Mouse (Mus musculus) kidney, adult 2 months (tissue): ENCODE data around the gene Znrf4. TPM values are rescaled to one million over a fixed set of nuclear protein-coding genes. Genes with fewer than 3 reads are reported as not detected.

ENCODE experiments used
- DNase-seq: peaks from one replicate; pipeline ENCODE4 v3.0.0; 2021
- H3K27ac ChIP-seq: fragments of 200-500 bp; 2 replicates; pipeline ENCODE4 v1.5.1; 2012; ENCODE audit warnings: low read depth, low read length, control low read depth, inconsistent platforms; ENCODE audit not compliant: insufficient read depth
- H3K27me3 ChIP-seq: fragments of 200-500 bp; replicated peaks from 2 replicates; pipeline ENCODE4 v1.6.1; 2012; ENCODE audit warnings: mild to moderate bottlenecking, moderate library complexity, low read length, inconsistent platforms; ENCODE audit not compliant: control insufficient read depth, insufficient read depth
- H3K36me3 ChIP-seq: fragments of 200-500 bp; 2 replicates; pipeline ENCODE4 v1.6.1; 2012; ENCODE audit warnings: mild to moderate bottlenecking, moderate library complexity, low read length, inconsistent platforms; ENCODE audit not compliant: control insufficient read depth, insufficient read depth
- H3K4me1 ChIP-seq: fragments of 200-500 bp; 2 replicates; pipeline ENCODE4 v1.6.1; 2011; ENCODE audit warnings: low read length; ENCODE audit not compliant: control insufficient read depth, insufficient read depth
- H3K4me3 ChIP-seq: fragments of 200-500 bp; 2 replicates; pipeline ENCODE4 v1.5.1; 2011; ENCODE audit warnings: mild to moderate bottlenecking, low read depth, low read length, control low read depth; ENCODE audit not compliant: insufficient read depth
- CTCF ChIP-seq: fragments of 200-500 bp; conservative IDR thresholded peaks from 2 replicates; pipeline ENCODE4 v1.5.1; 2011; ENCODE audit warnings: low read depth, mild to moderate bottlenecking, control low read depth, low read length, moderate library complexity, mixed read lengths; ENCODE audit not compliant: insufficient read depth, insufficient read length
- POLR2A ChIP-seq: fragments of 200-500 bp; IDR thresholded peaks from one replicate; pipeline ENCODE4 v1.6.1; 2011; ENCODE audit warnings: low read depth, low read length, control low read depth
- WGBS: fragments of 180-500 bp; shearing (Covaris S2); methylation state at CpG from one replicate; pipeline ENCODE4 v1.1.7; 2018; 5-methylcytosine and 5-hydroxymethylcytosine counted together
- polyA plus RNA-seq: library from polyadenylated mRNA; depleted of rRNA; stranded (reverse); fragments of >200 nt; gene quantifications from 2 replicates; pipeline ENCODE4 v1.2.3, GENCODE M21; 2012; rRNA removed

The Znrf4 gene
- 0.17 and 0.52 TPM in 2 replicates for polyA plus RNA-seq

- H3K4me3 ChIP-seq = no peak within 1 kb of the TSS
- H3K4me1 ChIP-seq = no peaks in the 10 kb centered on the region
- no peak for DNase-seq
- no peak for TF ChIP-seq CTCF
- TF ChIP-seq POLR2A = no peak
- no peak within 1 kb of the TSS for H3K27ac ChIP-seq
- H3K36me3 ChIP-seq = no peaks in the 10 kb centered on the region
- no peaks in the 10 kb centered on the region for H3K27me3 ChIP-seq
- WGBS = 65% methylated on average over 22 of the region's 22 CpGs
These were observed at the start of gene Znrf4 for GRCm38 (mm10) chr17:56512310-56512709. Gene Znrf4 (minus strand): TSS chr17:56512431.

- TF ChIP-seq POLR2A (no peak), CTCF (no peak)
- H3K36me3 ChIP-seq = peaks cover 5% of the 10 kb centered on the region
- H3K27me3 ChIP-seq = no peaks in the 10 kb centered on the region
- 74% methylated on average over 2 of the region's 2 CpGs for WGBS
- H3K4me1 ChIP-seq = no peaks in the 10 kb centered on the region
- no peak for DNase-seq
- H3K4me3 ChIP-seq = no peak overlapping the region
- H3K27ac ChIP-seq = no peak overlapping the region
These were observed 49.6 kb upstream of the Znrf4 start for GRCm38 (mm10) chr17:56561866-56562265.

- Histone ChIP-seq H3K4me1 (no peaks in the 10 kb centered on the region), H3K27ac (no peak overlapping the region), H3K36me3 (no peaks in the 10 kb centered on the region), H3K4me3 (no peak overlapping the region), H3K27me3 (no peaks in the 10 kb centered on the region)
- TF ChIP-seq CTCF = no peak
- TF ChIP-seq POLR2A = no peak
- 56% methylated on average over 1 of the region's 1 CpGs for whole genome bisulfite sequencing
- no peak for DNase-seq
These were observed 47.9 kb upstream of the Znrf4 start for GRCm38 (mm10) chr17:56560131-56560530.

- WGBS = 81% methylated on average over 3 of the region's 3 CpGs
- DNase-seq = no peak
- H3K4me1 ChIP-seq = no peaks in the 10 kb centered on the region
- no peak for TF ChIP-seq POLR2A
- H3K36me3 ChIP-seq = no peaks in the 10 kb centered on the region
- no peak overlapping the region for H3K27ac ChIP-seq
- no peaks in the 10 kb centered on the region for H3K27me3 ChIP-seq
- no peak overlapping the region for H3K4me3 ChIP-seq
These were observed 47.2 kb upstream of the Znrf4 start for GRCm38 (mm10) chr17:56559386-56559785.

DNA sequence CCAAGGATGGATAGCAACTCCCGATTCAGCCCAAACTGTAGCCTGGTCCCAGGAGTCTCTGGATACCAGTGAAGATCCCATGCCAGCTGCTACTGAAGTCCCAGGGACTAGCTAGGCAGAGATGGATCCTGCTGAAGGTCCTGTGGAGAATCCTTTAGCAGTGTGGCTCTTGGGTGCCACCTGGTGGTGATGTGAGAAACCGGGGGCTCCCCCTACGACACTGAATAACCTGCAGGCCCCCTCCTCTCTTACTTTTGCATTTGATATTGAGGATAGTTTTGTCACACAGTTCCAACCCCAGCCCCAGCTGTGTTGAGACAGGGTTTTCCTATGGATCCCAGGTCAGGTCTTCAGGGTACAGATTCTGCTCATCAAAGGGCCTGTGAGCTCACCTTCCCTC lies 46.2 kb upstream of the Znrf4 start:
- peak; percentile 58 for DNase-seq

DNA sequence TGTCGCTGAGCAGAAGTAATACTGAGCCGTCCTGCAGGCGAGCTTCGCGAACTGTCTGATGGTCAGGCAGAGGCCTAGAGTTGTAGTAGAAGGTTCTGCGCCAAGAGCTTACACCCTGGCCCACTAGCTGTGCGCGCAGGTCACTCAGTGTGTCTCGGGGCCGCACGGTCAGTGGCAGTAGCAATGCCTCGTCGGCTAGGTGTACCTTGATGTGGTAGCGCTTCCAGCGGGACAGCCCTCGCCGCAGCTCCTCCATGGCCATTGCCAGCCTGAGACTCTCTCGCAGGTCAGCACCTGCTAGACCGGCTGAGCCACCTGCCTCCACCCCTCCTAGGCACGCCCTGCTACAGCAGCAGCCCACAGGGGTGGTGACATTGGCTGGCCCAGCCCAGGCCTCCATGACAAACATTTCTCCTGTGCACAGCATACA lies 41.9 kb upstream of the Znrf4 start, which contains the start of gene Gm20219:
Gene Gm20219, minus strand, starts transcription at position 266 of the 430 bp plus-strand sequence.
- DNase-seq = peak; percentile 28
- Histone ChIP-seq H3K4me1 (no peaks in the 10 kb centered on the region), H3K36me3 (no peaks in the 10 kb centered on the region), H3K27me3 (no peaks in the 10 kb centered on the region), H3K27ac (no peak within 1 kb of the TSS), H3K4me3 (no peak within 1 kb of the TSS)
- TF ChIP-seq POLR2A = no peak
- TF ChIP-seq CTCF = no peak
- WGBS = 66% methylated on average over 20 of the region's 20 CpGs

More for the DNA sequence above, 46.2 kb upstream of the Znrf4 start:
- no peaks in the 10 kb centered on the region for H3K4me1 ChIP-seq
- 16% methylated on average over 3 of the region's 3 CpGs for WGBS
- peak; percentile 65 for TF ChIP-seq CTCF
- TF ChIP-seq POLR2A = no peak
- H3K36me3 ChIP-seq = no peaks in the 10 kb centered on the region
- H3K4me3 ChIP-seq = no peak overlapping the region
- H3K27me3 ChIP-seq = no peaks in the 10 kb centered on the region
- H3K27ac ChIP-seq = no peak overlapping the region

- Histone ChIP-seq H3K4me3 (no peak overlapping the region), H3K27me3 (no peaks in the 10 kb centered on the region), H3K4me1 (no peaks in the 10 kb centered on the region), H3K27ac (no peak overlapping the region), H3K36me3 (no peaks in the 10 kb centered on the region)
- TF ChIP-seq POLR2A (no peak), CTCF (peak; percentile 99)
- DNase-seq = peak; percentile 68
- WGBS = 63% methylated on average over 5 of the region's 5 CpGs
These were observed 40.6 kb upstream of the Znrf4 start for GRCm38 (mm10) chr17:56552781-56553363.
